Mouse (Mus musculus): ENCODE results near the gene Sema6b. TPM values are rescaled to one million over a fixed set of nuclear protein-coding genes. Genes with fewer than 3 reads are reported as not detected.

The Sema6b gene
- 0.16 TPM for polyA plus RNA-seq (2017; shearing (Covaris generic))

GRCm38 (mm10) chr17:56139858-56140595, at the start of gene Sema6b:
TSS of gene Sema6b (minus strand) at chr17:56140343.

DNA sequence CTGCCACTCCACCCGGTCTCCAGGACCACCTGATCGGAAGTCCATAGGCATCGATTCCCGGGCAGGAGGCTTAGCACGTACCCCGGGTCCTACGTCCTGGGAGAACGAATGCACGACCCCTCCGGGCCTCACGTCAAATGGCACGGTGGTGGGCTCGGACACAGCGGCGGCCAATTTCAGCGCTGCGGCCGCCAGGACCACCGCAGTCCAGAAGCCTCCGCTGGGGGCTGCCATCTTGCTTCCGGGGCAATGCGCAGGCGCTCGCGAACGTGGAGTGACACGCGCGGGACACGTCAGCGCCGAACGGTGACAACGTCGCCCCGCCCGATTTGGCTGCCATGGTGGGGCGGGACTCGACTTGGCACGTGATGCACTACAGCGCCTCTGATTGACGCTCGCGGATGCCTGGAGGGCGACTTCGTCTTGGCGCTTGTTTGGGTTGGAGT, 43.5 kb upstream of the Sema6b start, which contains the start of gene Mydgf:
TSS of gene Mydgf (minus strand) at position 263 of the 446 bp plus-strand sequence.

GRCm38 (mm10) chr17:56162231-56162774, 22.2 kb upstream of the Sema6b start, which contains the start of gene Tnfaip8l1:
TSS of gene Tnfaip8l1 (plus strand) at chr17:56162477.

DNA sequence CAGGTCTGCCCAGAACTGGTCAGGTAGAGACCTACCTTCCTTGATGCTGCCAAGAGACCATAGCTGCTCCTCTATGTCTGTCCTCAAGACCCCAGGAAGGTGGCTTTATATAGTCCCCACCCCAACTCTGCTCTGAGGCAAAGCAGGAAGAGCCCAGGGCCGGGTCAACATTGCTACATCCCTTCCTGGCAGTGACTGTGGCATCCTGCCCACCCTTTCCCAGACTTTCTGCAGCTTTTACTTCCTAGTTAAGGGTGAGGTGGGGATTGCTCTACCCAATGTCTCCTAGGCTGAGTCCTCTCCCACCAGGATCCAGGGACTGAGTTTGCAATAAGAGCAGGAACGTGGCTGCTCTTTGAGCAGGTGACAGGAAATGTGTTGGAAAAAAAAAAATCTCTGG, 18.3 kb downstream of the Sema6b start, which contains the start of gene Lrg1:
TSS of gene Lrg1 (minus strand) at position 176 of the 400 bp plus-strand sequence.

DNA sequence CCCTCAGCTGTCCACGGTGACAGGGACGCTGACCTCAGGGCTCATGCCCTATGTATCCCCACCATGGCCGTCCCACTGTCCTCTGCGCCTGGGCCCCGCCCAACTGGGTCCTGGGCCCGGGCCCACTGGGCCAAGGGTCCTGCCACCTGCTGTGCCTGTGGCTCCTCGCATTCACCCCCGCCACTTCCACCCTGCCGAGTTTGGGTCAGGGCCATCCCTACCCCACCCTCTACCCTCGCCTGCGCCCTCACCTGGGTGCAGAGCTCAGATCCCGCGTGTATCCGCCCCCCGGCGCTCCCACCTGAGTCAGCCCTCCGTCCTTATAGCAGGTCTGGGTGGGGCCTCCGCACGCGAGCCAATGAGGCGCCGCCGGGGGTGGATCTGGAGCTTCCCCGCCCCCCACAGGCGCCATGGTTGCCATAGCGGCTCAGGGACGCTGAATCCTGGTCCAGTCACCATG, 22.9 kb downstream of the Sema6b start, which contains the start of gene Plin5:
TSS of gene Plin5 (minus strand) at position 346 of the 460 bp plus-strand sequence.

DNA sequence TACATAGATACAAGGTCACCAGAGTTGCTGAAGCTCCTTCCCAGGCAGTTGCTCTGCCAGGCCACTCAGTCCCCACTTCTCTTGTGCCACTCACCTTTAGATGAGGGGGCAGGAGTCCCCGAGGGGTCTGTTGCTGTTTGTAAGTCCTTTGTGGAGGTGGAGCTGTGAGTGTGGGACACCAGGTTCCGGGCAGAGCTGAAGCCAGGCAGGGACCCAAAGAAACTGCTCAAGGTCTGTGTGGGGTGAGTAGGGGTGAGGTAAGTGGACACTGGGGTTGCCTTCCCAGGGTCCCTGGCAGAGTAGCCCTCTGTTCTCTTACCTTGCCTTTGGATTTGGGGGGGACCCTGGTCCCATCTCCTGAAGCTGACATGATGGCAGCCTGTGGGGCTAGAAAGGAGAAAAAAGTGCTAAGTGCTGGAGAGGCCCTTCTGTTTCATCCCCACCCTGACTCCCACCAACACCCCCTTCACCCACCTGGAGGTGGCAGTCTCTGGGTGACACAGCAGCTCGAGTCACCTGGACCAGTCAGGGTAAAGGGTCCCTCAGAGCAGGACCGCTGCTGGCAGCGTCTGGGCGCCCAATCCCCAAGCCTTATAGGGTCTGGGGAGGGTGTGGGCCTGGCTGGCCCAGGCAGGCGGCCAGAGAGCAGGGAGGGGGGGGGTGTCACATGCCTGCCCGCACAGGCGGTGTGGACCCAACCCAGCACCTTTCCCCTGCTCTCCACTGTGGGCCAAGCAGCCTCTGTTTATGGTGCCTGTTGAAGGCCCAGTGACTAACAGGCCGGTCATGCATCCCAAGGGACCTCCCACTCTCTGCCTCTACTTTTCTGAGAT, 30.7 kb downstream of the Sema6b start, which contains the start of gene Plin4:
TSS of gene Plin4 (minus strand) at position 585 of the 833 bp plus-strand sequence.

DNA sequence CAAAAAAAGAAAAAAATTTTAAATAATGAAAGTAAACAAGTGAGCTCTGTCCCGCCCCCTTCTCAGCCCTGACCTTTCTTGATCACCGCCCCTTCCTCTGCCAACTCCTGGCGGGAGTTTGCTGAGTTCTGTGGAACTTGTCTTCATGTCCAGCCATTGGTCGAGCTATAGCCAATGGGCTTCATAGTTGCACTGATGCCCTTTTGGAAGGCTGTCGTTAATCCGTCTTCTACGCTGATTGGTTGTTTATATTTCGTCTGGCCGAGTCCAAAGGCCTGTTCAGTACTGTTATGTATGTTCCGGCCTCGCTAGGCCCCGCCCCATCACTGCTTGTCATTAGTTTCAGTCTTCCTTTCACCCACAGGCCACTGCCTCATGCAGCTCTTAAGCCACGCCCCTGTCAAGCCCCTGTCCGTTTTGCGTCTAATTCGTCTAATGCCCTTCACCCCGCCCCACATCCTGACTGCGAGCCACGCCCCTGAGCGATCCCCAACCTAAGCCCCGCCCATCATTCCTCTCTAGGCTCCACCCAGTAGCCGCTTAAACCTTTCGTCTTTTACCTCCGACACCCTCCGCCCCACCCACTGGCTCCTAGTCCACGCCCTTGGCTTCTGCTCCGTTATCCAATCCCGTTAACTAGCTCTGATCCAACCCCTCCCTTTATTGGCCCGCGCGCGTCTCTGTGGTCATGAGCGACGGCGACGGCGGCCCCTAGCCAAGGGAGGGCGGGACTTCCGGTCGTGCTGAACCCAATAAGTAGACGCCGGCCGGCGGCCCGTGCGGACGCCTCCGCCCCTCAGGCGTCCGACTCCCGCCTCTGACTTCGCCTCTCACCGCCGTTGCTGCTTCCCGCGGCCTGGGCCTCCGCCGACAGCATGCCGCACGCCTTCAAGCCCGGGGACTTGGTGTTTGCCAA, 61.0 kb downstream of the Sema6b start, which contains the start of gene Hdgfl2:
TSS of gene Hdgfl2 (plus strand) at position 755 of the 916 bp plus-strand sequence.

DNA sequence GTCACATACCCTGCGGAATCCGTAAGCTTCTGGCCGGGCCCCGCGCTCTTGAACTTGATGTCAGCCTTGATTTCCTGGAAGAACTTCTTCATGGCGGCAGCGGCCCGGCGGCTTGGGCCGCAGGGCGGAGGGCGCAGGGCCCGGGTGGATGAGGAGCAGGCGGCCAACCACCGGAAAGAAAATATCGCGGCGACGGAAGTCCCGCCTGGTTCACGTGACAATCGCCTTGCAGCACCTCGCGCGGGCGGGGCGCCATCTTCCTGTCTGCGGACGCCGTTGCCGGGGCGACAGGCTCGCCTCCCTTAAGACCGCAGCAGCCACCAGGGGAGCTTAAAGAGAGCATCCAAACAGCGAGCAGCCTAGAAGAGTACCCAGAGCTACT, 65.3 kb downstream of the Sema6b start, which contains the start of gene Ubxn6:
TSS of gene Ubxn6 (minus strand) at position 202 of the 382 bp plus-strand sequence.

Other genes starting within 250 kb of the Sema6b start
- 31.9 TPM for gene Zfp959, start 248.2 kb downstream of the Sema6b start, polyA plus RNA-seq (2017; shearing (Covaris generic))
- 5.7 TPM for gene Zfp119b, start 190.8 kb downstream of the Sema6b start, polyA plus RNA-seq (2017; shearing (Covaris generic))
- gene Ebi3, start 187.7 kb downstream of the Sema6b start, polyA plus RNA-seq (2017; shearing (Covaris generic)) = 1.8 TPM
- 33.0 TPM for gene Yju2, start 181.2 kb downstream of the Sema6b start, polyA plus RNA-seq (2017; shearing (Covaris generic))
- 0.41 TPM for gene Shd, start 169.9 kb downstream of the Sema6b start, polyA plus RNA-seq (2017; shearing (Covaris generic))
- gene Fsd1, start 153.8 kb downstream of the Sema6b start, polyA plus RNA-seq (2017; shearing (Covaris generic)) = not detected
- 0.31 TPM for gene Stap2, start 134.8 kb downstream of the Sema6b start, polyA plus RNA-seq (2017; shearing (Covaris generic))
- 138 TPM for gene Mpnd, start 134.6 kb downstream of the Sema6b start, polyA plus RNA-seq (2017; shearing (Covaris generic))
- 124 TPM for gene Sh3gl1, start 103.7 kb downstream of the Sema6b start, polyA plus RNA-seq (2017; shearing (Covaris generic))
- 1.5 TPM for gene Chaf1a, start 99.9 kb downstream of the Sema6b start, polyA plus RNA-seq (2017; shearing (Covaris generic))
- gene Ubxn6, start 65.3 kb downstream of the Sema6b start, polyA plus RNA-seq (2017; shearing (Covaris generic)) = 63.5 TPM
- gene Hdgfl2, start 60.7 kb downstream of the Sema6b start, polyA plus RNA-seq (2017; shearing (Covaris generic)) = 113 TPM
- not detected for gene Plin4, start 30.5 kb downstream of the Sema6b start, polyA plus RNA-seq (2017; shearing (Covaris generic))
- gene Plin5, start 22.7 kb downstream of the Sema6b start, polyA plus RNA-seq (2017; shearing (Covaris generic)) = not detected
- not detected for gene Lrg1, start 18.3 kb downstream of the Sema6b start, polyA plus RNA-seq (2017; shearing (Covaris generic))
- 19.0 TPM for gene Tnfaip8l1, start 22.1 kb upstream of the Sema6b start, polyA plus RNA-seq (2017; shearing (Covaris generic))
- 49.2 TPM for gene Mydgf, start 43.6 kb upstream of the Sema6b start, polyA plus RNA-seq (2017; shearing (Covaris generic))
- 38.9 TPM for gene Dpp9, start 78.6 kb upstream of the Sema6b start, polyA plus RNA-seq (2017; shearing (Covaris generic))
- gene Fem1a, start 116.5 kb upstream of the Sema6b start, polyA plus RNA-seq (2017; shearing (Covaris generic)) = 12.0 TPM
- gene Ticam1, start 136.4 kb upstream of the Sema6b start, polyA plus RNA-seq (2017; shearing (Covaris generic)) = 2.8 TPM
- 20.6 TPM for gene Plin3, start 152.5 kb upstream of the Sema6b start, polyA plus RNA-seq (2017; shearing (Covaris generic))
- gene Arrdc5, start 159.9 kb upstream of the Sema6b start, polyA plus RNA-seq (2017; shearing (Covaris generic)) = not detected
- 6.8 TPM for gene Uhrf1, start 163.0 kb upstream of the Sema6b start, polyA plus RNA-seq (2017; shearing (Covaris generic))
- gene Kdm4b, start 185.7 kb upstream of the Sema6b start, polyA plus RNA-seq (2017; shearing (Covaris generic)) = 44.5 TPM

Data from effector memory CD4-positive, alpha-beta T cell, adult 5 months (primary cell).